Mouse (Mus musculus) embryonic fibroblast, embryonic 13.5 days (primary cell): Measurements from ENCODE around the gene Anks1. TPM values are rescaled to one million over a fixed set of nuclear protein-coding genes. Genes with fewer than 3 reads are reported as not detected.

ENCODE experiments used
- H3K27ac ChIP-seq: 2 replicates; pipeline ENCODE4 v1.5.1; 2012; ENCODE audit warnings: low read length, control low read depth, inconsistent platforms; ENCODE audit not compliant: insufficient read depth
- H3K4me1 ChIP-seq: 2 replicates; pipeline ENCODE4 v1.6.1; 2011; ENCODE audit warnings: low read length; ENCODE audit not compliant: control insufficient read depth, insufficient read depth
- H3K4me3 ChIP-seq: 2 replicates; pipeline ENCODE4 v1.5.1; 2011; ENCODE audit warnings: mild to moderate bottlenecking, control low read depth, low read length; ENCODE audit not compliant: insufficient read depth
- CTCF ChIP-seq: IDR thresholded peaks from 2 replicates; pipeline ENCODE4 v1.5.1; 2011; ENCODE audit warnings: mild to moderate bottlenecking, control low read depth, low read length, moderate library complexity, borderline replicate concordance; ENCODE audit not compliant: insufficient read depth
- POLR2A ChIP-seq: IDR thresholded peaks from 2 replicates; pipeline ENCODE4 v1.6.1; 2011; ENCODE audit warnings: low read depth, mild to moderate bottlenecking, control low read depth, low read length, moderate library complexity
- polyA plus RNA-seq: library from polyadenylated mRNA; stranded (reverse); fragments of >200 nt; gene quantifications from 2 replicates; pipeline ENCODE4 v1.2.4, GENCODE M21; 2011; ENCODE audit warnings: low read depth; ENCODE audit not compliant: missing spikeins, insufficient read length

The Anks1 gene
- polyA plus RNA-seq, 1 experiment: 12.7 TPM

DNA sequence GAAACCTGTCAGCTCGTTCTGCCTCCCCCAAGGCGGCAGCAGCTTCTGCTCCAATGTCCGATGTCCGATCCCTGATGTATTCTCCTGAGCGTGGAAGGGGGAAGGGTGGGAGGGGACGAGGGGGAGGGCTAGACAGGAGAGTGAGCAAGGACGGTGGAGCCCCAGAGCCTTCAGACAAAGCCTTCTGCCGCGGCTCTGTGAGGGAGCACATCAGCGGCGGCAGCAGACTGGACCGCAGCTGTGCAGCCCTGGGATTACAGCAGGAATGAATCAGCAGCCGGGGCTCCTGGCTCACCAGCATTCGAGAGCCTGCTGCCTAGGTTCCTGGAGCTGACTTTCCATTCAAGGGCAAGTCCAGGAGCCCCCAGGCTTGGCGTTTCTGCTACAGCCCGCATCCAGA, 131.5 kb downstream of the Anks1 start:
- TF ChIP-seq CTCF: no peak
- no peak for TF ChIP-seq POLR2A
- Histone ChIP-seq H3K4me3 (no peak overlapping the region), H3K4me1 (no peaks in the 10 kb centered on the region), H3K27ac (no peak overlapping the region)

DNA sequence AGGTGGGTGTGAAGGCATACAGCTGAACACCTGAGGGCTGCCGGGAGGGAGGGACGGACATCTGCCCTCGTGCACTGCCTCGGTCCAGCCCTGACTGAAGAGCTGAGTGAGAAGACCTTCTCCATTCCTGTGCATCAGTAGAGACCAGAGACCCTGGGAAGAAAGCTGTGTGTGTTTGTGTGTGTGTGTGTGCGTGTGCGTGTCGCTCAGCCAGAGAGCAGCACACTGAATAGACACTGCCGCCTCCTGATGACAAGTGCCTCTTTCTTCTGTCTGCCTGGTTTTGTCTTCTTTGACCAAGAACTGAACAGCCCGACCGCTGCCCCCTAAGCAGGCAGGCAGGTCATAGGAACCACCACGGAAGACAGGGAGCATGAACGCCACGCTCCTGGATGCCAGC, 132.2 kb downstream of the Anks1 start:
- H3K4me3 ChIP-seq: no peak overlapping the region
- H3K4me1 ChIP-seq: no peaks in the 10 kb centered on the region
- H3K27ac ChIP-seq: no peak overlapping the region
- TF ChIP-seq POLR2A (no peak), CTCF (no peak)

DNA sequence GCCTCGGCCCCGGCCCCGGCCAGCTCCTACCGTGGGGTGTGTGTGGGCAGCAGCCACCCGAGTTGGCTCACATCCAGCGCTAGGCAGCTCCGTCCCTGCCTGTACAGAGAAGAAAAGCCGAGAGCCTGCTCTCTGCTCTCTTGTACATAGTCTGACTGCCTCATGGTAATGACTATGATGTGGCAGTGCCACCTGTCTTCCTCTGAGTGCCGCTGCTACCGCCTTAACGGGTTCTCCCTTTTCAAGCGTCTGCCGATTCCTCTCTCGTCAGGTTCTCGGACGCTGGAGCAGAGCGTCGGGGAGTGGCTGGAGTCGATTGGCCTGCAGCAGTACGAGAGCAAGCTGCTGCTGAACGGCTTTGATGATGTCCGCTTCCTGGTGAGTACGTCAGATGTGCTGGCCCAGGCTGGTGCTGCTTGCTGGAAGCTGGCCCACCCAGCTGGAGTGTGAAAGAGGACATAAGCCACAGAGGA, 133.2 kb downstream of the Anks1 start:
- H3K27ac ChIP-seq: no peak overlapping the region

GRCm38 (mm10) chr17:28047017-28047416, 137.9 kb downstream of the Anks1 start:
- TF ChIP-seq POLR2A: no peak
- TF ChIP-seq CTCF: no peak
- Histone ChIP-seq H3K4me1 (no peaks in the 10 kb centered on the region), H3K4me3 (no peak overlapping the region), H3K27ac (no peak overlapping the region)

More for the DNA sequence above, 133.2 kb downstream of the Anks1 start:
- no peak for TF ChIP-seq POLR2A
- no peak for TF ChIP-seq CTCF
- Histone ChIP-seq H3K4me3 (no peak overlapping the region), H3K4me1 (no peaks in the 10 kb centered on the region)

- Histone ChIP-seq H3K27ac (no peak overlapping the region), H3K4me1 (no peaks in the 10 kb centered on the region), H3K4me3 (no peak overlapping the region)
- TF ChIP-seq CTCF (no peak), POLR2A (no peak)
Measured at GRCm38 (mm10) chr17:28047520-28047919, 138.4 kb downstream of the Anks1 start.

GRCm38 (mm10) chr17:28048425-28048824, 139.3 kb downstream of the Anks1 start:
- H3K4me3 ChIP-seq: no peak overlapping the region
- no peaks in the 10 kb centered on the region for H3K4me1 ChIP-seq
- TF ChIP-seq CTCF (peak; percentile 97), POLR2A (no peak)
- no peak overlapping the region for H3K27ac ChIP-seq

- no peak overlapping the region for H3K4me3 ChIP-seq
- no peak overlapping the region for H3K27ac ChIP-seq
- no peak for TF ChIP-seq CTCF
- no peak for TF ChIP-seq POLR2A
- H3K4me1 ChIP-seq: no peaks in the 10 kb centered on the region
Measured at GRCm38 (mm10) chr17:28050210-28050609, 141.1 kb downstream of the Anks1 start.

DNA sequence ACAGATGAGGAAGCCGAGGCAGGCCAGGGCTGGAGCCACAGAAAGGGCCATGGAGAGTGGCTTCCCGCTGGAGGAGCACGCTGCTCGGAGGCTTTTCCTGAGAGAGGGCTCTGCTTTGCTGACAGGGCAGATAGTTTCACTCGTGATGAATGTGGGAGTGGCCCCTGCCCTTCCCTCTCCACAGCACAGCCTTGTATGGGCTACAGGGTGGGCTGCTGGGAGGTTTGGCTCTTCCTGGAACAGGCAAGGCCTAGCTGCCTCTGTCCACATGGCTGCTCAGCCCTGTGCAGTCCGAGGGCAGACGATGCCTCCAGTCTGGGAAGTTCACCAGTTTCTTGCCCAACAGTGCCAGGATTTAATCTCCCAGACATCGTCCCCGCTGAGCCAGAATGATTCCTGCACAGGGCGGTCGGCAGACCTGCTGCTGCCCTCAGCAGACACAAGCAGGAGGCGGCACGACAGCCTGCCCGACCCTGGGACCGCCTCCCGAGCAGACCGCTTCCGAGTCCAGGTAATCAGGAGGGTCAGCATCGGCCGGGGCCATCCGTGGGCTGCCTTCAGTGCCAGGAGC, 143.3 kb downstream of the Anks1 start:
- TF ChIP-seq POLR2A (no peak), CTCF (no peak)
- Histone ChIP-seq H3K27ac (no peak overlapping the region), H3K4me1 (no peaks in the 10 kb centered on the region), H3K4me3 (no peak overlapping the region)

GRCm38 (mm10) chr17:28058346-28058745, 149.2 kb downstream of the Anks1 start:
- no peaks in the 10 kb centered on the region for H3K4me1 ChIP-seq
- TF ChIP-seq CTCF (no peak), POLR2A (no peak)
- no peak overlapping the region for H3K27ac ChIP-seq
- no peak overlapping the region for H3K4me3 ChIP-seq

DNA sequence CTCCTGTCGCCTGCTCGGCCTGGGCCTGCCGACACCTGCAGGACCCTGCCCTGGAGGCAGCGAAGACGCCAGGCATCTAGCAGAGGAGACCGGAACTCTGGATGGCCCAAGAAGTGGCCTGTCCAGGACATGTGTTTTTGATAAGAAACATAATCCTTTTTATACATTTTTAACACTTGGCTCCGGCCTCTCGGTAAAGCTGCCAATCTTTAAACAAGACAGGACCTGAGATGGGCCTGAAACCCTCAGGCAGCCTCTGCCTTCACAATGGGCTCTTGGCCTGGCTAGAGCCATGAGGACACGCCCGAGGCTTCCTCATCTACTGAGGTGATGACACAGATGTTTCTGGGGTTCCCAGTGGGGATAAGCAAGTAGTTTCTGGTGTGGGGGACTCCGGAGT, 151.6 kb downstream of the Anks1 start:
- no peak for TF ChIP-seq POLR2A
- no peak for TF ChIP-seq CTCF
- no peak overlapping the region for H3K4me3 ChIP-seq
- no peak overlapping the region for H3K27ac ChIP-seq
- no peaks in the 10 kb centered on the region for H3K4me1 ChIP-seq
